Comparison of ENCODE assay signal across 8 mouse cellular contexts in genomic region chr8:64023579-64023978, GRCm38 (mm10).
DNase-seq lines count a peak whose midpoint lies in the region; ATAC-seq and TF ChIP-seq lines count a peak whose summit lies in the region.

No protein-coding gene starts in this region.

- H3K4me2 ChIP-seq in kidney, postnatal 0 days (ENCODE audit: low read length), result no peak overlapping the region

- no peak overlapping the region for H3K4me3 ChIP-seq in kidney, postnatal 0 days (replicated peaks; ENCODE audit: low read depth, low read length)

- ATAC-seq in kidney, postnatal 0 days (replicated peaks; ENCODE audit: low FRiP score, low read depth), result no peak
- peak; percentile 76 for ATAC-seq in megakaryocyte progenitor cell, adult 5-6 weeks (replicated peaks; ENCODE audit: poor library complexity)

- H3K9ac ChIP-seq in kidney, postnatal 0 days (ENCODE audit: low read depth, low read length), result no peak overlapping the region

- 32% methylated on average over 5 of the region's 5 CpGs for WGBS in kidney, postnatal 0 days

- no peaks in the 10 kb centered on the region for H3K27me3 ChIP-seq in kidney, postnatal 0 days (ENCODE audit: insufficient read depth, low read length)

- TF ChIP-seq CTCF in kidney, postnatal 0 days (IDR thresholded peaks at IDR 0.05; ENCODE audit: low read depth), result peak; percentile 87

- no peak overlapping the region for H3K27ac ChIP-seq in kidney, postnatal 0 days

- no peaks in the 10 kb centered on the region for H3K36me3 ChIP-seq in kidney, postnatal 0 days (ENCODE audit: insufficient read depth, low read length)

- peak; percentile 81 for DNase-seq in kidney, postnatal 0 days (ENCODE audit: low spot score)
- no peak for DNase-seq in kidney, adult 18-20 months
- DNase-seq in MEL-GATA-1-ER (ENCODE audit: extremely low read depth, low read depth), result peak; percentile 3
- peak; percentile 59 for DNase-seq in embryo, embryonic 11 days
- DNase-seq in adrenal gland, postnatal 14 days, result no peak
- no peak for DNase-seq in spleen, adult 12 weeks (ENCODE audit: low spot score)
- DNase-seq in spleen, postnatal 36 days (ENCODE audit: low spot score in 2 of 2), result no peak

- H3K9me3 ChIP-seq in kidney, postnatal 0 days (replicated peaks; ENCODE audit: low read length), result no peaks in the 10 kb centered on the region

- no peaks in the 10 kb centered on the region for H3K4me1 ChIP-seq in kidney, postnatal 0 days (replicated peaks; ENCODE audit: insufficient read depth, low read length)

Comparison
In these comparisons a context has a peak if more than half of its experiments do, and no peak if none do; other contexts are left out.
1. DNase-seq: peak in kidney, postnatal 0 days (single experiment), MEL-GATA-1-ER (single experiment) and embryo, embryonic 11 days (single experiment); none in kidney, adult 18-20 months (single experiment), adrenal gland, postnatal 14 days (single experiment), spleen, adult 12 weeks (single experiment) and spleen, postnatal 36 days (0 of 2).